ENCODE assay signal across 28 mouse cellular contexts in the genomic region with DNA sequence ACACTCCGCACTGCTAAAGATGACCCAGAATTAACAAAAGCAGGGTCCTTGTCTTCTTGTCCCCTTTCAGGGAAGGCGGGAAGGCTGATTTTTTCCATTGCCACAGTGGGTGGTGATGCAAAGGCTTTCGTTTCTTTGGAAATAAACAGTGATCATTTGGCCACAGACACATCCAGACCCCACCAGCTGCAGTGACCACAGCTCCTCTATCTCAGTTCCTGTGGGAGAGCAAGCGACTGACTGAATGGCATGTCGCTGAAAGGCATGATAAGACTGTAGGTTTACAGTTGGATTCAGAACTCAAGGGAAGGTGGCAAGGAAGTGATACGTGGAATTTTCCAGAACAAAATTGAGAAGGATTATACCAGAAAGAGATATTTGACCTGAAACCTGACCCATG.
DNase-seq lines count a peak whose midpoint lies in the region; ATAC-seq lines count a peak whose summit lies in the region.
"Had no signal": no experiment of that assay in that cellular context is flagged by ENCODE, and none has a peak within 500 bp of the region (broad histone marks: within the 10 kb centered on the region; RNA-seq: fewer than 3 reads in every experiment).

No protein-coding gene starts in this region.

- H3K9ac ChIP-seq in stomach, embryonic 15.5 days = no peak overlapping the region
- H3K9ac ChIP-seq: embryonic facial prominence, embryonic 13.5 days; heart, embryonic 12.5 days; hindbrain, embryonic 15.5 days; limb, embryonic 13.5 days; neural tube, embryonic 13.5 days had no signal

- no peaks in the 10 kb centered on the region for H3K9me3 ChIP-seq in heart, embryonic 10.5 days
- no peaks in the 10 kb centered on the region for H3K9me3 ChIP-seq in stomach, embryonic 15.5 days
- H3K9me3 ChIP-seq: embryonic facial prominence, embryonic 13.5 days; forebrain, embryonic 10.5 days; heart, embryonic 12.5 days; hindbrain, embryonic 15.5 days; limb, embryonic 13.5 days; midbrain, embryonic 10.5 days; neural tube, embryonic 13.5 days had no signal

- no peak overlapping the region for H3K27ac ChIP-seq in heart, embryonic 10.5 days
- H3K27ac ChIP-seq in stomach, embryonic 15.5 days = peak overlapping the region; percentile 1; the same call in 1 of the 2 replicates
- H3K27ac ChIP-seq: embryonic facial prominence, embryonic 13.5 days; forebrain, embryonic 10.5 days; gastrocnemius, adult 2 months; hindbrain, embryonic 15.5 days; layer of hippocampus, adult 2 months; left cerebral cortex, adult 2 months; limb, embryonic 13.5 days; midbrain, embryonic 10.5 days; neural tube, embryonic 13.5 days had no signal

- intact Hi-C loops in heart, postnatal 10 days (cut with DNase I) = no loop called here

- H3K4me2 ChIP-seq in stomach, embryonic 15.5 days = no peak overlapping the region
- H3K4me2 ChIP-seq: embryonic facial prominence, embryonic 13.5 days; heart, embryonic 12.5 days; hindbrain, embryonic 15.5 days; limb, embryonic 13.5 days; liver, embryonic 11.5 days; neural tube, embryonic 13.5 days had no signal

- peak; percentile 83 for ATAC-seq in granulocyte monocyte progenitor cell, adult 5-6 weeks (replicated peaks; ENCODE audit: poor library complexity, severe bottlenecking)
- ATAC-seq in stomach, embryonic 15.5 days (ENCODE audit: insufficient read depth, low FRiP score, low read depth) = no peak
- ATAC-seq: forebrain, embryonic 16.5 days; inflammation-experienced regulatory T-cells, adult 6 months; Patski had no signal

- DNase-seq in heart, embryonic 10.5 days (ENCODE audit: low spot score) = peak; percentile 71
- DNase-seq in heart, postnatal 10 days = no peak
- DNase-seq in lung, postnatal 10 days = peak; percentile 76
- no peak for DNase-seq in lung, adult 18-20 months
- DNase-seq in kidney, postnatal 36 days = no peak
- no peak for DNase-seq in urinary bladder, adult 18-20 months (ENCODE audit: low spot score in 2 of 2)
- DNase-seq: adrenal gland, postnatal 10 days; cerebellum, adult 8-10 months; cerebellum, postnatal 25 days; gastrocnemius, adult 2 months; kidney, adult 11 months; kidney, postnatal 14 days; thymus, postnatal 14 days had no signal

- no peaks in the 10 kb centered on the region for H3K27me3 ChIP-seq in heart, embryonic 10.5 days (ENCODE audit: insufficient read depth, poor library complexity, severe bottlenecking)
- H3K27me3 ChIP-seq in stomach, embryonic 15.5 days (replicated peaks) = no peaks in the 10 kb centered on the region
- H3K27me3 ChIP-seq: embryonic facial prominence, embryonic 13.5 days; heart, embryonic 12.5 days; hindbrain, embryonic 15.5 days; neural tube, embryonic 13.5 days; Patski had no signal

- 34% methylated on average over 6 of the region's 6 CpGs for WGBS in heart, embryonic 10.5 days
- WGBS in stomach, embryonic 15.5 days = 62% methylated on average over 6 of the region's 6 CpGs

- H3K36me3 ChIP-seq in heart, embryonic 10.5 days = no peaks in the 10 kb centered on the region
- no peaks in the 10 kb centered on the region for H3K36me3 ChIP-seq in stomach, embryonic 15.5 days
- H3K36me3 ChIP-seq: embryonic facial prominence, embryonic 13.5 days; forebrain, embryonic 10.5 days; heart, embryonic 12.5 days; hindbrain, embryonic 15.5 days; limb, embryonic 13.5 days; midbrain, embryonic 10.5 days; neural tube, embryonic 13.5 days had no signal

- H3K4me3 ChIP-seq in heart, embryonic 10.5 days = no peak overlapping the region
- no peak overlapping the region for H3K4me3 ChIP-seq in stomach, embryonic 15.5 days (replicated peaks)
- H3K4me3 ChIP-seq: embryonic facial prominence, embryonic 13.5 days; forebrain, embryonic 10.5 days; gastrocnemius, adult 2 months; heart, embryonic 12.5 days; hindbrain, embryonic 15.5 days; layer of hippocampus, adult 2 months; left cerebral cortex, adult 2 months; limb, embryonic 13.5 days; midbrain, embryonic 10.5 days; neural tube, embryonic 13.5 days had no signal

- H3K4me1 ChIP-seq in heart, embryonic 10.5 days = peaks cover 32% of the 10 kb centered on the region
- H3K4me1 ChIP-seq in stomach, embryonic 15.5 days = peaks cover 8% of the 10 kb centered on the region; the same call in 1 of the 2 replicates

Comparison
In these comparisons a context has a peak if more than half of its experiments do, and no peak if none do; other contexts are left out.
1. DNase-seq: peak in heart, embryonic 10.5 days (single experiment) and lung, postnatal 10 days (single experiment); none in heart, postnatal 10 days (0 of 2), lung, adult 18-20 months (0 of 2), kidney, postnatal 36 days (0 of 2) and urinary bladder, adult 18-20 months (0 of 2).